ENCODE assay signal across 15 mouse cellular contexts in genomic region chr16:42717075-42717827, GRCm38 (mm10).
A peak's percentile ranks its signal among the peaks of the same experiment; 100 is the strongest.
DNase-seq lines count a peak whose midpoint lies in the region; ATAC-seq lines count a peak whose summit lies in the region.
"Had no signal": no experiment of that assay in that cellular context is flagged by ENCODE, and none has a peak within 500 bp of the region (broad histone marks: within the 10 kb centered on the region; RNA-seq: fewer than 3 reads in every experiment).

No protein-coding gene starts in this region.

- peak; percentile 19; the same call in 1 of the 2 replicates for ATAC-seq in midbrain, embryonic 14.5 days (ENCODE audit: low FRiP score, low TSS enrichment)
- no peak for ATAC-seq in erythroblast, adult 5-6 weeks (replicated peaks; ENCODE audit: low FRiP score, poor library complexity, severe bottlenecking)

- H3K4me2 ChIP-seq in midbrain, embryonic 14.5 days (ENCODE audit: low read length) = peak overlapping the region; percentile 42

- H3K36me3 ChIP-seq in hindbrain, embryonic 10.5 days = no peaks in the 10 kb centered on the region
- no peaks in the 10 kb centered on the region for H3K36me3 ChIP-seq in midbrain, embryonic 14.5 days (ENCODE audit: control insufficient read depth, insufficient read depth, low read length)

- no peak overlapping the region for H3K4me3 ChIP-seq in hindbrain, embryonic 10.5 days
- no peak overlapping the region for H3K4me3 ChIP-seq in midbrain, embryonic 14.5 days (replicated peaks; ENCODE audit: low read depth, low read length)
- H3K4me3 ChIP-seq: erythroblast, embryonic 14.5 days; myocyte had no signal

- 62% methylated on average over 9 of the region's 9 CpGs for WGBS in hindbrain, embryonic 10.5 days
- WGBS in midbrain, embryonic 14.5 days = 41% methylated on average over 9 of the region's 9 CpGs

- peak overlapping the region; percentile 39 for H3K9ac ChIP-seq in midbrain, embryonic 14.5 days (replicated peaks; ENCODE audit: low read length)

- H3K4me1 ChIP-seq in hindbrain, embryonic 10.5 days (replicated peaks) = peaks cover 43% of the 10 kb centered on the region
- H3K4me1 ChIP-seq in midbrain, embryonic 14.5 days (ENCODE audit: control insufficient read depth, insufficient read depth, low read length) = peaks cover 30% of the 10 kb centered on the region

- peak; percentile 8 for DNase-seq in right cerebral cortex, postnatal 4 days
- DNase-seq in right cerebral cortex, adult 18-20 months = no peak
- peak; percentile 15 for DNase-seq in hindbrain, embryonic 10.5 days (ENCODE audit: low spot score)
- DNase-seq in midbrain, embryonic 14.5 days = peak; percentile 65
- DNase-seq in cerebellum, postnatal 36 days = no peak
- no peak for DNase-seq in cerebellum, adult 9-10 months
- DNase-seq: adrenal gland, postnatal 14 days; cerebellum, adult 18-20 months; gastrocnemius, postnatal 36 days; heart, postnatal 14 days; kidney, adult 8-10 months; lung, postnatal 10 days had no signal

- H3K27ac ChIP-seq in hindbrain, embryonic 10.5 days = peak overlapping the region; percentile 80
- peak overlapping the region; percentile 93 for H3K27ac ChIP-seq in midbrain, embryonic 14.5 days (replicated peaks; ENCODE audit: low read depth, low read length)

- no peaks in the 10 kb centered on the region for H3K27me3 ChIP-seq in hindbrain, embryonic 10.5 days (ENCODE audit: insufficient read depth, poor library complexity, severe bottlenecking)
- no peaks in the 10 kb centered on the region for H3K27me3 ChIP-seq in midbrain, embryonic 14.5 days (ENCODE audit: control insufficient read depth, insufficient read depth, low read length)

- H3K9me3 ChIP-seq in hindbrain, embryonic 10.5 days = no peaks in the 10 kb centered on the region
- H3K9me3 ChIP-seq in midbrain, embryonic 14.5 days (ENCODE audit: control insufficient read depth, low read length) = no peaks in the 10 kb centered on the region

Comparison
In these comparisons a context has a peak if more than half of its experiments do, and no peak if none do; other contexts are left out.
1. DNase-seq: peak in right cerebral cortex, postnatal 4 days (single experiment), hindbrain, embryonic 10.5 days (single experiment) and midbrain, embryonic 14.5 days (single experiment); none in right cerebral cortex, adult 18-20 months (single experiment), cerebellum, postnatal 36 days (0 of 2) and cerebellum, adult 9-10 months (single experiment).